Mouse (Mus musculus) left cerebral cortex, adult 8-10 months (tissue): ENCODE data around the gene Mpv17. TPM values are rescaled to one million over a fixed set of nuclear protein-coding genes. Genes with fewer than 3 reads are reported as not detected.

Experiments
- DNase-seq, 2 experiments: peaks; one replicate each; pipeline ENCODE4 v3.0.0; 2022; ENCODE audit warnings: low spot score in 2 of 2
- total RNA-seq, 4 experiments: library from RNA; stranded (reverse); gene quantifications; 2 replicates each; pipeline ENCODE4 v1.2.4; 2022

Gene Mpv17
- total RNA-seq, 4 experiments from 2014 or later: 44.3 to 56.1 (median 49.9) TPM

DNA sequence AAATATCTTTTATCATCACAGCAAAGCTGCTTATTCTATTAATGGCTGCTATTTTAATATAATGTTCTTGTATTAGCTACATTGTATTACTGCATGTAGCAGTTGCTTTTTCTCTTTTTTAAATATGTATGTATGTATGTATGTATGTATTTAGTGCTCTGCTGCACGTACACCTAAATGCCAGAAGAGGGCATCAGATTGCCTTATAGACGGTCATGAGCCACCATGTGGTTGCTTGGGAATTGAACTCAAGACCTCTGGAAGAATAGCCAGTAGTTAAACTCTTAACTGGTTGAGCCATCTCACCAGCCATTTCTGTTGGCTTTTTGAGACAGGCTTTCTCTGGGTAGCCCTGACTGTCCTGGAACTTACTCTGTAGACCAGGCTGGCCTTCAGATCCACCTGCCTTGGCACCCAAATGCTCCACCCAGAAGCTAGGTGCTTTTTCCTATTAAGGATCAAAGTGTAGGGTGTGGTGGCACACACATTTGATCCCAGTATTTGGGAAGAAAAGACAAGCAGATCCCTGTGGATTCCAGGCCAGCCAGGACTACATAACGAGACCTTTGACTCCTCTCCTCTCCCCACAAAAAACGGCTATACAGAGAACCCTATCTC is 34.3 kb upstream of the Mpv17 start:
- no peak for DNase-seq

DNA sequence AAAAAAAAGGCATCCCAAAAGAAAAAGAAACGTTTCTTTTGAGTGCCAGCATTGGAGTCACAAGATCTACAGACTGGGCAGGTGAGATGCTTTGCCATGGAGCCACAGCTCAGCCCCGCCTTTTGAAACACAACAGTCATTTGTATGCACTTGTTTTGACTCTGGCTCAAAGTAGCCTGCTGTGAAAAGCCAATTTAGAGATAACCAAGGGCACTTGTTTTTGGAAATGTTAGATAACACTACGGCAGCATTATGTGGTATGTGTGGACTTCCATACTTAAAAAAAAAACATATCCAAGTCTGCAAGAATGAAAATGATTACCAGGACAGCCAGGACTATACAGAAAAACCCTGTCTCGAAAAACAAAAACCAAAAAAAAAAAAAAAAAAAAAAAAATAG is 29.6 kb upstream of the Mpv17 start:
- no peak for DNase-seq

DNA sequence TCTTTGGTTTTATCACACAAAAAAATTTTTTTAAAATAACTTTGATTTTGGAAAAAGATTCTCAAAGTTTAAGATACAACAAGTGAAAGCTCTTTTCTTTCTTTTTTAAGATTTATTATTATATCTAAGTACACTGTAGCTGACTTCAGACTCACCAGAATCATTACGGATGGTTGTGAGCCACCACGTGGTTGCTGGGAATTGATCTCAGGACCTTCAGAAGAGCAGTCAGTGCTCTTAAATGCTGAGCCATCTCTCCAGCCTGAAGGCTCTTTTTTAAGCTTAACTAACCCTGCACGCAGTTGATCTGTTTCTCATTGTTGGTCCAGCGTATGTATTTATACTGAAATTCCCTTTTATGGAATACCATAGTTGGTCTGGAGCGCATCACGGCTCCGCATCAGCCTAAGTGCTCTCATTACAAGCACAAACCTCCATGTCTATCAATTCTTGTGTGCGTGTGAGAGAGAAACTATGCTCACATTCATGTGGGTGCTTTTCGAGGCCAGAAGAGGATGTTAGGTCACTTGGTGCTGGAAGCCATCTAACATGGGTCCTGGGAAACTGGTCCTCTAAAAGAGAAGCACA is 27.2 kb upstream of the Mpv17 start:
- DNase-seq: no peak

DNA sequence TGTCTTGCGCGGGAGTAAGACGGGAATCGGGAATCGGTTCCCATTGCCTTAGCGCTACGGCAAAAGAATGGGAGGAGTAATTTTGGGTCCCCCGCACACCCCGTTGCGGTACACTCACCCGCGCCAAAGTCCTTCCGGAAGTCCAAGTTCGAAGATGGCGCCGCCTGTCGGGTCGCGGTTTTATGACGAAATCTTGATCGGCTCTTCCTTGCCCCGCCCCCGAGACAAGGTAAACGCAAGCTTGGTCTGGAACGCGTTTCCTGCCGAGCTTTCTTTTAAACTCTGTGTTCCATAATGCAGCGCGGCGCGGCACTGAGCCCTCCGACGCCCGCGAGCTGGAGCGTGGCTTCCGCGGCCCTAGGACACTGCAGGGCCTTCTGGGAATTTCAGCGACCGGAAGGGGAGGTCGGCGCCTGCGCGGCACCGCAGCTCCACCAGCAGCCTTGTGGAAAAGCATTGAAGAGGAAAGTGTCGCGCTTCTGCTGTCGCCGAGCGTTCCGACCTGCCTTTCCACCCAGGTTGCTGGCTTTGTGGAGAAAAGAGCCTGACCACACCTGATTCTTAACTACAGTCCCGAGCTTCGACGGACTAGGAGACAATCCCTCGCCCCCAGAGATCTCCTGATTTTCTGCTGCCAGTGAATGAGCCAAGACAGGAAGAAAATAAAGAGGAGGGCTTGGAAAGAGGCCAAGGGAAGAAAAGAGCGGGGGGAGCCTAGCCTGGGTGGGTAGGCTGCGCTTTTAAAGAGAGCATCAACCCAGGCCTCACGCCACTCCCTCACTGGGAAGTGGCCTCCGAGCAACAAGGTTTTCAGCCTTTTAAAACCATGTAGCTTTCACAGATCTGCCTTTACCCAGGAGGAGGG is 25.9 kb upstream of the Mpv17 start, which contains the start of the genes Gm29609 and Gtf3c2:
TSS of gene Gm29609 (minus strand) at position 146 of the 865 bp plus-strand sequence.
TSS of gene Gtf3c2 (minus strand) at position 379 of the 865 bp plus-strand sequence.
- DNase-seq: peak; percentile 96 to 97

DNA sequence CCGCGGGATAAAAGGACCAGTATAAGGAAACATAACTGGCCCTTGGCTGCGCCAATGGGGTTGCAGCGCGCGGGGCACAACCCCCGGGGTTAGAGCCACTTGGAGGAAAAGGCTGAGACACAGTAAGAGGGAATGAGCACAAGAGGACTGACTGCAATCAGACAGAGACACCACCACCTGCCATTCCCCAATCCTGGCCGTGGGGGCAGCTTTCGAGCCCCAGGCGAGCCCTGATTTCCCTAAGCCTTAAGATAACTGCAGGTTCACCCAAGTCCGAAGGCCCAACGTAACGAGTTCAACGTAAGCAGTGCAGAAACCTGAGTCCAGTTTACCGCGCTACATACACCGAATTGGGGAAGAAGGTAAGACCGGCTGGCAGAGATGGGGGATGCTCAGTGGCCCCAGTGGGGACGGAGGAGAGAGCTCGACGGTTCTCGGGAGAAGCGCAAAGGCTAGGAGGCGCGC is 25.3 kb upstream of the Mpv17 start:
- DNase-seq: no peak

DNA sequence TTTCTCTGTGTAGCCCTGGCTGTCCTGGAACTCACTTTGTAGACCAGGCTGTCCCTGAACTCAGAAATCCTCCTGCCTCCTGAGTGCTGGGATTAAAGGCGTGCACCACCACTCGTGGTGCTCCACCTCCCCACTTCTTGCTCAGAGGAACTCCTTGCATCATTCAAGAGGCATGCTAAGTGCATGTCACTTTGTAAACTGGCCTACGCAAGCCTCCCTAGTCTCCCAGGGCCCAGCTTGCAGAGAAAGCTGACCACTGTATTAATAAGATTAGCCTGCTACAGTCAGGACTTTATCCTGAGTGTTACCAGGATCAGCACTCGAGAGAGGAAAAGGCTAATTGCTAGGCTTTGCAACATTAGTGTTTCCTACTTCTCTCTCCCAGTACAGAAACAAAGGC is 14.6 kb upstream of the Mpv17 start:
- DNase-seq: no peak

DNA sequence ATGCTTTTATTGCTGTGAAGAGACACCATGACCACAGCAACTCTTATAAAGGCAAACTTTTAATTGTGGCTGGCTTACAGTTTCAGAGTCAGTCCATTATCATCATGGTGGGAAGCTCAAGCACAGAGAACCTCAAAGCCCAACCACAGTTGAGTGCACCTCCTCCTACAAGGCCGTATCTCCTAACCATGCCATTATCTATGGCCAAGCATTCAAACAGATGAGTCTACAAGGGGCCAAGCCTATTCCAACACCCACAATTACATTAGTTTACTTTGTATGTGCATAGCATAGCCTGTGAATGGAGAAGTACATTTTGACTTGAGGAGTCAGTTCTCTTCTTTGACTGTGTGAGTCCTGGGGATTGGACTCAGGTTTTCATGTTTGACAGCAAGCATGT is 10.8 kb upstream of the Mpv17 start:
- DNase-seq: no peak

DNA sequence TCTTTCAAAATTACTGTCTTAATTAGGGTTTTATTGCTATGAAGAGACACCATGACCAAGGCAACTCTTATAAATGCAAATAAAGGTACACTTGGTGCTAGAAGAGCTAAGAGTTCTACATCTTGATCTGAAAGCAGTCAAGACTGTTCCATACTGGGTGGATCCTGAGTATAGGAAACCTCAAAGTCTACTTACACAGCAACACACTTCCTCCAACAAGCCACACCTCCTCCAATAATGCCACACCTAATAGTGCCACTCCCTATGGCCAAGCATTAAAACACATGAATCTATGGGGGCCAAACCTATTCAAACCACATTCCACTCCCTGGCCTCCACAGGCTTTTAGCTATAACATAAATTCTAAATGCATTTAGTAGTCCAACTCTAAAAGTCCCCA is 8.4 kb upstream of the Mpv17 start:
- no peak for DNase-seq

DNA sequence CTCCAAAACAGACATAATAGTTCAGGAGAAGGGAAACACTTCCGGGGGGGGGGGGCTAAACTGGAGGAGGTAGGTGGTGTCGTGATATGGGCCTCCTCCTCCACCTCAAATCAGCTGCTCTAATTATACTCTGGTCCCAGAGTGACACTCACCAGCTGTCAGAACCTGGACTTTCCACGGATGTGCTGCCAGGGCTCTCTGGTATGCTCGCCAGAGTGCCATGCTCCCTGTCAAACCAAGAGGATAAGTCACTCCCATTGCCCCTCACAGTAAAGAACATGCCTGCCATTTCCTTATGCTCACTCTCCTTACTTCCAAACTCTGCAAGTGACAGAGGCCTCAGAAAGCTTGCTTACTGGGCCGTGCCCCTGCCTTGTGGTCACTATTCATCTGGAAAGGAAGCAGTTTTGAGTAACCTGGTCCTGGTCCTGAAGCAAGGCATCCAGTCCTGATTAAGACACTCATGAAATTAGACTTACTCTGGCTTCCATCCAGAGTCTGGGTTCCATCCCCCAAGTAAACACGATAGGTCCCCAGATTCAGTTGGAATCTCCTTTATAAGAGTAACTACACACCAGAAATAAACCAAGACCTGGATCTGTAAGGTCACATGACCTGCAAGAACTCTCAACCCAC is 417 bp downstream of the Mpv17 start:
- DNase-seq: peak in 1 of 2 experiments; percentile 15

DNA sequence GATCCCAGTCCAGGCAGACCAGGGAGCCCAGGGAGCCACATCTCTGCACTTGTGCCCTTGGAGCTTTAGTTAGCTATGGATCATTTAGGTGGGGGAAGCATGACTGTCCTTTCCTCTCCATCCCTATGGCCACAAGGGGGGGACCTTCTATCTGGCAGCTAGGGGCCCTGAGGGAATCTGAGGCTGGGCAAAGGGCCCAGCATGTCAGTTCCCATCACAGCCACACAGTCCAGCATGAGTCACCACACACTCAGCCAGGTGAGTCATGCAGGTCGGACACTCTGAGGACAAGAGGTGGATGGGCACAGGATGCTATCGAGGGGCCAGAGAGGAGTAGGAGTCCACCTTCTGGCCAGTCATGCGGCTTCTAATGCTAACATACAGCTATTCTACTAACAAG is 2.3 kb downstream of the Mpv17 start:
- no peak for DNase-seq

DNA sequence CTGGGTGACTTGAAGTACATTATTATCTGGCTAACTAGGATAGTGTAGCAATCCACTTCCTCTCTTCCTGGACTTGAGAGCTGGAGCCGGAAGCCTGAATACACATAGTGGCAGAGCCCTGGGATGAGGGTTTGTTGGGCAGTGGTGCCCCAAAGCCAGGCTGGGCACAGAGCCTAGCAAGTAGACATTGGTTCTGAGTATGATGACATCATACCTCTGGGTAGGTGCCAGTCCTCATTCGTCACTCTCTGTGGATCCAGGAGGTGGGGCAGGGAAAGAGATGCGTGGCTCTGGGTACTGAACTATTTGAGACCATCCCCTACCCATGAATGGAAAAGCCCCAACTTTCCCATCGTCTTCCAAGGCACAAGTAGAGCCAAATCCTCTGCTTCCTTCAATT is 4.3 kb downstream of the Mpv17 start:
- no peak for DNase-seq

DNA sequence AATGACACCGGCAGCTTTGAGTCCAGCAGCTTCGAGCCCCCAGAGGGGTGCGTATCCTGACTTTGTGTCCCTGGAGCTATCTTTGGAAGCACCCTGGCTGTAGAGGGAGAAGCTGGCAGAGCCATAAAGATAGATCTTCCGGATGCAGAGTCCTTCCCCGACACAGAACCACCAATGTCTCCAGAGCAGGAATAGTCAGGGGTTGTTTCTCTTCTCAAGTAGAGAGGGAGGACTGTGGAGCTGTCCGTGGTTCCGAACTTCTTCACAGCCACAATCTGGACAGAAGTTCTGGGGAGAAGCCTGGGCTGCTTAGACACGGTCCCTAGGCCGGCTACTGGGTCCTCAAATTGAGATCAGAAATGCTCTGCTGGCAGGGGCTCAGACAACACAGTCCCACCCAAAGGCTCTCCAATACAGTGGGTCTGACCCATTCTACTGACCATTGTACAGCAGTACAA is 15.1 kb downstream of the Mpv17 start:
- DNase-seq: no peak

DNA sequence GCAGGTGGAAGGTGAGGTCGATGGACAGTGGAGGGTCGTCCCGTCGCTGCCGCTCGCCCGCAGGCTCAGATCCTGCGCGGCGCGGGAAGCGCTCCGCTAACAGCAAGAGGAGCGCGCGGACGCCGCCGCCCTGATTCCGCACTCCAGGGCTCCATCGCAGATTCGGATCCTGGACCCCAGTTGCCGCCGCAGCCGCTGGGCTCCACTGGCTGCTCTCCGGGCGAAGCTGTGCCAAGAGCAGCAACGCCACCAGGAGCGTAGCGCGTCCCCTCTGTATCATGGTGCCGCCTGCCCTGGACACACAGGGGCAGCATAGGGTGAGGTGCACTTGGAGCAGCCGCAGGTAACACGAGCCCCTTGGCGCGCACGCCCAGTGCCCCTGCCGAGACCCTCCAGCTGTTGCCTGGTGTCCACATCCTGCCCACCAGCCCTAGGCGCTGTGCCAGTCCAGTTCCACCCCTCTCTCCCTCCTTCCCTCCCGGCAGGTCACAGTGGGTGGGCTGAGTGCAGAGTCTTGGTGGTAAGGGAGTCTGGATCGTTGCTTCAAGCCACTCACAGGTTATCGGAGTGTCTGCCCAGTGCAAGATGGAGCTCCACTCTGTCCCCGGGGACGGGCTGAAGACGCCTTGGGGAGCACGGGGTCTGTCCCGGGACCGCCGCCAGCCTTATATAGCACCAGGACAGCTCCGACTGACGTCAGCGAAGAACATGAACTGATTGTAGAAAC is 15.6 kb downstream of the Mpv17 start, which contains the start of gene Ucn:
TSS of gene Ucn (minus strand) at position 589 of the 727 bp plus-strand sequence.
- no peak for DNase-seq

DNA sequence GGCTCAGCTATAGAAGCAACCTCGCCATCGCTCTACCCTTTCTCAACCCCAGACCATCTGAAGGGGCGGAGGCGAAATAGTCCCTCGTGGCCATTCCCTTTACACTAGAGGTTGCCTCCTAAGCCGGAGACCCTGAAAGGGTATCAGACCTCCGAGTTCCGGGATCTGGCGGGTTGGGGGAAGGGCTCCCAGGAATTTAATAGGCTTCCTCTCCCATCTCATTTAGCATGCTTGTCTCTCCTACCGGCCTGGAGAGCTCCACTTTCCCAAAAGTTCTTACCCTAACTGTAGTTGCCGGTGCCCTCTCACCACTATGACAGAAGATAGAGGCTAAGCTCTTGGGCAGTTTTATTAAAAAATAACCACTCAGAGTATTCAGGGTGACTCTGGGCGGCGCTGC is 16.4 kb downstream of the Mpv17 start:
- no peak for DNase-seq

DNA sequence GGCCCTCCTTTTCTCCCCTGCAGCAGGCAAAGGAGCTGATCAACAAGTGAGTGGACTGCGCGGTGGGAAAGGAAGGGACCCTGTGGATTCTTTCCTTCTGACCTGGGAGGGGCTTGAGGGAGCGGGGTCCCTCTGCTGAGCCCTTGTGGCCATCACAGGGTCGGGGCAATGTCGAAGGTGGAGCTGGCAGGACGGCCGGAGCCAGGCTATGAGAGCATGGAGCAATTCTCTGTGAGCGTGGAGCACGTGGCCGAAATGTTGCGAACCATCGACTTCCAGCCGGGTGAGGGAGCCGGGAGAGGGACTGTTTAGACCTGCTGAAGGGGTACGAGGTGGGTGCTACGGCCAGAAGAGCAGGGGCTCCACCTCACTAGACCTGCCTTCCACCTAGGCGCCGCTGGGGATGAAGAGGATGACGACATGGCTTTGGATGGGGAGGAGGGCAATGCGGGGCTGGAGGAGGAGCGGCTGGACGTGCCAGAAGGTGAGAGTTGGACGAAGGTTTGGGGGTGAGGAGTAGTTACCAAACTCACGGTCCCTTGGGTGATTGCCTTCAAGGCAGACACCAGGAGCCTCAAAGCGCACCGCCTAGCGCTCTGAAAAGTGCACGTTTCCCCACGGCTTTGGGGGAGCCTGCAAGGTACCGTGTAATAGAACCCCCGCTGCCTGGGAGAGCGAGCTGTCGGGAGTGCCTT is 17.2 kb downstream of the Mpv17 start:
- DNase-seq: no peak

DNA sequence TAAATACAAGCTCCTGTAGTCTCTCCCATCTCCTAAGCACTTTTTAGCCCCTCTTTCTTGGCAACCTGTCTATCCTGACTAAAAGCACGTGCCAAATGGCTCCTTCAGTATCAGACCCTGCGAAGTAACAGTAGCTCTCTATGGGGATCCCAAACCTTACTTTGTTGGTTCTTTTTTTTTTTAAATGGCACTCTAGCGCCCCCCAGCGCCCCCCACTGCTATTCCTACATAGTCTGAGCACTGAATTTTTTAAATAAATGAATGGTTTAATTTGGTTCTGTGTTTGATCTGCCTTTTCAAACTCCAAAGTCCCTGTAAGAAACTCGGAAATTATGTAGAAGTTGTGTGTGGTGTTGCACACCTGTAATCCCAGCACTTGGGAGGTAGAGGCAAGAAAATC is 28.0 kb downstream of the Mpv17 start:
- DNase-seq: no peak

DNA sequence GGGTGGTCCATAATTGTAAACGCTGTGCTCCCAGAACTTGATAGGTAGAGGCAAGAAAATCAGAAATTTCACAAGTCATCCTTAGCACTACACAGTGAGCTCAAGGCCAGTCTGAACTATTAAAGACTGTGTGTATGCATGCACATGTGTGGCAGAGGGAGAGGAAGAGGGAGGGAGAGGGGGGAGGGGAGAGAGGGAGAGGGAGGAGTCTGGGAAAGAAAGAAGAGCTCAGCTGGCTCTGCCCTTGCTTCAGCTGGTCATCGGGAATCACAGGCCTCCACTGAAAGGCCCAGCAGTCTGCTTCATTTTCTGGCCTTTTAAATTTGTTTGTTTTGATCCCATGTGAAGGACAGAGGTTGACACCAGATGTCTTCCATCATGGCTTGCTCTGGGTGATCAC is 30.6 kb downstream of the Mpv17 start:
- no peak for DNase-seq

DNA sequence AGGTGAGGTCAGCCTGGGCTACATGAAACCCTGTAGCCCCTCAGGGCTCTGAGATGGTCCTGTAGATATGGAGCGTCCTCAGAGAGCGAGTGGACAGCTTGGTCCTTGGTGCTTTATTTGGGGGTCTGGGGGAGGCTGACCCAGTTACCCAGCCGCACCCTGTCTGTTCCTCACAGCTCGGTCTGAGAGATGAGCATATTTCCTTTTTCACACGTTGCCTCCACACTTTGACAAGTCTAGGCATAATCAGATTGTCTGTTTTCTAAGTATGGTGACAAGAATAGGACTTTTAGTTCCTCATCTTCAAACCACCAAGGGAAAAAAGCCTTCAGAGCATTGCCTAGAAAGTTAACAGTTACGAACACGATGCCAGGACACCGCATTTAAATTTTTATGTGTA is 32.9 kb downstream of the Mpv17 start:
- peak in 1 of 2 experiments; percentile 46 for DNase-seq

DNA sequence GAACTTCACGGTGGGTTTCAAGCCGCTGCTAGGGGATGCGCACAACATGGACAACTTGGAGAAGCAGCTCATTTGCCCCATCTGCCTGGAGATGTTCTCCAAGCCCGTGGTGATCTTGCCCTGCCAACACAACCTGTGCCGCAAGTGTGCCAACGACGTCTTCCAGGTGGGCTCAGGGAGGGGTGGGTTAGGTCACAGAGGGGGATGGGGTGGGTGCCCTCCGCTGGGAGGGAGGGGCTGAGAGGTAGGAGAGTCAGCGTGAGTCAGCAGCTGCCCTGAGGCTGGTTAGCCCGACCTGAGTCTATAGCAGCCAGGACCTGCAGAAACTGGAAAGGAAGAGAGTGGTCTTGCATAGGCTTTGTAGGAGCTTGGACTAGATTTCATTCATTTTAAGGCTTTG is 37.1 kb downstream of the Mpv17 start:
- DNase-seq: no peak

DNA sequence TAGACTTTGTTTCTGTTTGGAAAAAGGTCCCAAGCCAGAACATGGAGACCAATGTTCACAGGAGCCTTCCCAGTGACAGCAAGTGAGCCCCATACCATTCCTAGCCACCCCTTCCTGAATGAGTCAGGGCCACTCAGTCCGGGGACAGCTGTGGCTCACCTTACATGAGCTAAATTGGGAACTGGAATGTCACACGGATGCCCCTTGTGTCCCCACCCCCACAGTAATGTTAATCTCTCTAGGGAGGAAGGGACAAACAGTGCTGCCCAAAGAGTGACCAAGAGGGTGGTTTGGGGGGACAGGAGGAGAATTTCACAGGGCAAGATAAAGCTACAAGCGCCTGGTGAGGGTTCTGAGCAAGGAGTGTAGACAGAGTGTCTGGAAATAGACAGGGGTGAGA is 37.7 kb downstream of the Mpv17 start, which contains the start of gene Trim54:
TSS of gene Trim54 (plus strand) at position 359 of the 400 bp plus-strand sequence.
- no peak for DNase-seq
